Mouse (Mus musculus) bone marrow, adult 2 months (tissue): ENCODE data around the gene Trmt1l.

Experiments used
- CTCF ChIP-seq: fragments of 200-500 bp; IDR thresholded peaks from 2 replicates; pipeline ENCODE4 v1.5.1; 2011; ENCODE audit warnings: low read length, control low read depth; ENCODE audit not compliant: control insufficient read depth, insufficient read depth
- POLR2A ChIP-seq: fragments of 200-500 bp; IDR thresholded peaks from 2 replicates; pipeline ENCODE4 v1.6.1; 2011; ENCODE audit warnings: low read depth, mild to moderate bottlenecking, control low read depth, low read length, borderline replicate concordance; ENCODE audit not compliant: control insufficient read depth

GRCm38 (mm10) chr1:151435431-151435830 is 7.1 kb downstream of the Trmt1l start:
- TF ChIP-seq CTCF (no peak), POLR2A (no peak)
